Mouse (Mus musculus) kidney, postnatal 4 days (tissue): ENCODE measurements around the gene Ogfod2.

Experiments
- DNase-seq, 2 experiments: peaks; one replicate each; pipeline ENCODE4 v3.0.0; 2021; ENCODE audit warnings: mixed read lengths in 2 of 2

The Ogfod2 gene

DNA sequence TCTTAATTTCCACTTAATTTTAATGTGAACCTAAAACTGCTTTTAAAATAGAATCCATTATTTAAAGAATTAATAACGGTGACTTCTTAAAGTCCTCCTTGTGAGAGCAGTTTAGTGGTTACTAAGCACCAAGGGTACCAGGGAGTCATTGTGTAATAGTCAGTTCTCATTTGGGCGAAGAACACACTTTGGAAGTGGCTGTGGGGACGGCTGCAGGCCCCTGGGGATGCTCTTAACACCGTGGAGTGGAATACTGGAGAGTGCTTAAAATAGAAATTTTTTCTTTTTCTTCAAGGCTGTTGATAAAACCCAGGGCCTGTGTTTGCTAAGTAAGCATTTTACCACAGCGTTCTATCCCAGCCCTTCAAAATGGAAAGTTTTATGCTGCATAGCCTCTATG is 43.8 kb downstream of the Ogfod2 start:
- no peak for DNase-seq

DNA sequence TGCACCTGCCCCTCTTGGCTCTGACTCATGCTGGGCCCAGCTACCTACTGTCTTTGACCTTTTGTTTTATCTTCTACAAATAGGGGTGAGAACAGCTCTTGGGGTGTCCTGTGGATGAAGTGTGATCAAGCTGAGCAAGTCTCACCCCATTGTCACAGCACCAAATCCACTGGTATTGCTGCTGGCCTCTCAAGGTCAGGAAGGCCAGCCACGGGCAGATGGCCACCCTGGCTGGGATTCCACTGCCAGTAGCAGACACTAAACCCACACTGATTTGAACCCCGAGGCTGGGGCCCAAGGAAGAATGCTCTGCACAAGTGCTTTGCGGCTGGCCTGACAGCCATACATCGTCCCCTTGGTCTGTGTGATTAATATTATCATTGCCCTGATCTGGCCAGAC is 46.2 kb downstream of the Ogfod2 start:
- no peak for DNase-seq

DNA sequence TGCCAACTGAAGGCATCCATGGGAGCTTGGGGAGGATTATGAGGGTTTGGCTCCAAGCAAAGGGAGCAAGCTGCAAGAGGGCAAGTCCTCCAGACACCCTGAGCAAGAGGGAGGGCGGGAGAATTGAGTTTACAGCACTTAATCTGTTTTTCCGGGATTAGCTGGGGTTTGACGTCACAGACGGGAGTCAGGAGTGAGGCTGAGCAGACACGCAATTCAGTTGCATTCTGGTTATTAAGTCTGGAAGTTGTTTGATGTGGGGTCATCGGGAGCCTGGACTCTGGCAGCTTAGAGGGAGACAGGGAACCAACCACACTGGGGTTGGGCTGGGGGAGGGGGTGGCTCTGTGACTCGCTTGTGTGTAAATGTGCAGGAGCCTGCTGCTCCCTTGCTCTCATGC is 47.4 kb downstream of the Ogfod2 start:
- DNase-seq, result no peak

DNA sequence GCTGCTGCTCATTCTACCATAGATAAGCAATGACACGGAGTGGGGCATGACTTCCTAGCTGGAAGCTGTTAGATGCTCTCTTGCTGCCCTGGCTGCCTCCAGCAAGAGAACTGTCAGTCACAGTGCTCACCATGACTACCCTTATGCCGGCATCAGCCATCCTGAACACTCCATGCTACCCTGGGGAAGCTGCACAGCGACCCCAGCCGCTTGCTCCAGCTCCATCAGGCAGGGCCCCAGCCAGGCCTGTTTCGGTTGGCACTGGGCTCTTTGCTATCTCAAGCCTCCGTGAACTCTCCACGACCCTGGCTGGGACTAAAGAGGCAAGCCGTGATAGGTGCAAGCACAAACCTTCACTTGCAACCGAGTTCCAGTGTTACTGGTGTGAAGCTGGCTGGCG is 49.7 kb downstream of the Ogfod2 start:
- no peak for DNase-seq

DNA sequence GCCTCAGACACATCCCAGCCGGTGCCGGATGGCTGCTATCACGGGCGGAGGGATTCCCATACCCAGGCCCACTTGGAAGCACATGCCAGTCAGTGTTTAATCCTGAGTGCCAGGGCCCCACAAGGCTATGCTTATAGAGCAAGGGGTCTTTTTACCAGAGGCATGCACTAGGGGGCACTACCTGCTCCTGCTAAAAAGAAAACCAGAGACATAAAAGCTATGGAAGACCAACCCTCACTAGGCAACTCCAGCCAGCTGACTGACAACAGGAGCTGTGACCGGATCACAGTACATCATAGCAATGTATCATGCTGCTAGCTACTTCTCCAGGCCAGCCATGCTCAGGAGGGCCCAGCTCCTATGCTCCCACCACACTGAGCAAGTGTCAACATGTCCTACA is 50.5 kb downstream of the Ogfod2 start:
- peak; percentile 82 to 85 for DNase-seq

DNA sequence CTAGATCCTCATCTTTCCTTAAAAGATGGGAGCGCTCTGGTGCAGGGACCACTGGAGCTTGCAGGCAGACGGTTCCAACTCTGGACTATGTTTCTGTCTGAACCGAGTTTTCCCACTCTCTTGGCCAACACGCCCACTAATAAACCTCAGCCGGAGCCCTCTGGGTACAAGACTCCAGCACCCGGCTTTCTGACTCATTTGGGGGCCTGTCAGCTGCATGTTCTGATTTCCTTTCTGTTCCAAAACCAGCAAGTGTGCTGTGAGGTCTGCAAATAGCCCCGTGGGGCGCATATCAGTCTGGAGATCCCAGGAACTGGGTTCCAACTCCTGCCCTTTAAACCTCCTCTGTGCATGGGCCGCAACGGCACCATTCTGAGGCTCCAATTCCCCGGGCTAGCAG is 51.3 kb downstream of the Ogfod2 start:
- no peak for DNase-seq
